Mouse (Mus musculus) brain, adult 2 months (tissue): ENCODE results near the gene BC016579.

Experiments used
- DNase-seq: peaks from one replicate; pipeline ENCODE4 v3.0.0; 2011; ENCODE audit warnings: low read depth, low spot score

BC016579 gene

DNA sequence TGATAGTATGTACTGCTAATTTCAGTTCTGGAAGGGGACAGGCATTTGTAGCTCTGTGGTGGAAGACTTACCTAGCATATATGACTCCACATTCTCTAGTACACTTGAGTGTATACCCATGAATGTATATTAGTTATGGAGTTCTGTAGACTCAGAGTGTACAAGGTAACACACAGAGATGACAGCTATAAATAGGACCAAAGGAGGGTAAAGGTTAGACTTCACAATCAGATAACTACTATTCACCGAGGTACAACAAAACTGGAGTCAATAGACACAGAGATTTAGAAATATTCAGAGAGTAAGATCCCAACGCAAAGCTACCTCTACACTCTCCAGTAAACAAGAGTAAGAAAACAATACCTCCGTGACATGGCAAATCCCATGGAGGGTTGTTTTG is 9.9 kb downstream of the BC016579 start:
- DNase-seq, result no peak

- DNase-seq, result no peak
Measured at GRCm38 (mm10) chr16:45641301-45641700, 12.6 kb downstream of the BC016579 start.

GRCm38 (mm10) chr16:45640070-45640762 is 13.7 kb downstream of the BC016579 start:
- no peak for DNase-seq

GRCm38 (mm10) chr16:45635826-45636225 is 18.0 kb downstream of the BC016579 start:
- peak; percentile 35 for DNase-seq

DNA sequence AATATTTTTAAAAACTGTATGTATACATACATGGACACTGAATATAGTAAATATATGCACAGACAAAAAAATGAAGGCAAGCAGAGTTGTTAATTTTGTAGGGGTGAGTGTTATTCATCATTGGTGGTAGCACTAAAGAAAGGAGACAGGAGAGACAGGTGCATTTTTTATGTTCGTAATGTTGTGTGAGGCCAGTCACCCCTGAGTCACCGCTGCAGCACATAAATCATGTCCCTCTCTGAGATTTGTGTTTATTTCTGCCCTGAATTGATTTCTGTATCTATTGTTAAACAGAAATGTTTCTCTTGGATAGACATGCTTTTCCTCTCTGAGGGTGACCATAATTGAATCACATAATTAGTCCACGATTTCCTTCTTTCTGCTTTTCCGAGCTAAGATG is 21.4 kb downstream of the BC016579 start:
- no peak for DNase-seq

DNA sequence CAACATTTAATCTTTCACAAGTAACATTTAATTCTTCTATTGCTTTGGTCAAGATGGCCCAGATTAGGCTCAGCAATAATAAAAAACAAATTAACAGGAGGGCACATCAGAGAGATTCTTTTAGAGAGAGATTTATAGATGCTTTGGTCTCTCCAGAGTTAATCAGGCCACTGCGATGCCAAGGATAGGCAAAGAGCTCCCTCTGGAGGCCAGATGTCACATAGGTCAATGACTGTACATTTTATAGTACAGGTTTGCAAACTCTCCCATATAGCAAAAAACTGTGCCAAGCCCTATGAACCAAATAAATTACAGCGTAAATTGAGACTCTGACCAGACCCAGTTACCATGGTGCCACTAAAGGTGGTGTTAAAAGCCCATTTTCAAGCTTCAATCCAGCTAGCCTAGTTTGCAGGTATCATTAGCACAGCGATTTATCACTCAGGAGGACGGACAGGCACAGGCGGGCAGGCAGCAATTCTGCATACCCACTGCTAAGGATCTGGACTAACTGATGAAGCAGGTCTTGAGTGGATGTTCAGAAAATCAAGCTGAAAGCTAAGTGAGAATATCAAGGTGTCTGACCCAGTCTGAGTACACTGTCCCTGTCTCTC is 23.4 kb downstream of the BC016579 start:
- peak; percentile 84 for DNase-seq

DNA sequence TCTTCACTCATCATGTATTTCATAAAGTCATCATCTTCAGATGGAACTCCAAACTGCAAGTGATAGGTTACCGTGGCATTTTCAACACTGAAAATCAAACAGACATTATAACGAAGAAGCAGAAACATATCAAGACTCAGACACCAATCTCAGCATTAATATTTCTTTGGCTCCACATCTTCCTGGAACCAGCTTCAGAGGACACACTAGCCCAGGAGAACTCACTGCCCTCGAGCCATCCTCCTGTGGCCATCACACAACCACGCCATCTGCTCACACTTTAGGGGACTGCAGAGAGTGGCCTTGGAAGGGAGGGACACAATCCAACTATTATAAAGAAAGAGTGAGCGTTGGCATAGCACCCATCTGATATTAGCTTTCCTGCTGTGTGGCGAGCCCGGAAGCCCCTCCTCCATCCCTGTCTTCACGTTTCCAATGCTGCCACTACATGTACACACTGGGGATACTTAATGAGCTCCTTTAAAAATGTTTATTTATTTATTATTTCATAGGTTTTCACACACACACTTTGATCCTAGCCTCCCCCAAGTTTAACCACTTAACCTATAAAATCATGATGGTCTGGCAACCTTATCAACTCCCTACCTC is 24.3 kb downstream of the BC016579 start:
- DNase-seq, result peak; percentile 19

DNA sequence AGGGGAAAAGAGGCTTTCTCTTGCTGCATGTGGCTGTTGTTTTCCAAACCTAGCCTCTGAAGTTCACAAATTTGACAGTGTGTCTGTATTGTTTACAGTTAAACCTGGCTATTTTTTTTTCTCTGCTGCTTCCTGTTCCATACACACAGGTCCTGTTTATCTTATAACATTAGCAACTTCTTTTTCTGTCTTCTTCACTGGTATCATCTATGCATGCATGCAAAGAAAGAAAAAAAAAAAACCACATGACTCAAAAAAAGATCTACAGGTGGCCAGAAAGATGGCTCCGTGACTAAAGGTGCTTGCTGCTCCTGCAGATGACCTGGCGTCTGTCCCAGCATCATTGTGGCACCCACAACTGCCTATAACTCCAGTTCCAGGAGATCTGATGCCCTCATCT is 28.5 kb downstream of the BC016579 start:
- DNase-seq, result no peak

DNA sequence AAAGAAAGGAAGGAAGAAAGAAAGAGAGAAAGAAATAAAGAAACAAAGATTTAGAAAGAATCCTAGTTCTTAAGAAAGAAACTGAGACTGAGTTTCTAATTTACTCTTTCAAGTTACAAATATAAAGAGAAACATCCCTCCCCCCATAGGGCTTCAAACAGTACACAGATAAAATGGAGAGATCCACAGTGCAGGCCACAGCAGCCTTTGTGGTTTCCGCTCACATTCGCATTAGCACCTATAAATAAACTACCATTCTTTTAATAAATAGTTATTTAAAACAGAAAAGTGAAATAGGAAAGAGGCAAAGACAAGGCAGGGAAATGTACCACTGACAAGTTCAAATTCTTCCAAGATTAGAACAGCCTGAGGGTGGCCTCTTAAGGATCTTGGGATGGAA is 29.1 kb downstream of the BC016579 start:
- no peak for DNase-seq

DNA sequence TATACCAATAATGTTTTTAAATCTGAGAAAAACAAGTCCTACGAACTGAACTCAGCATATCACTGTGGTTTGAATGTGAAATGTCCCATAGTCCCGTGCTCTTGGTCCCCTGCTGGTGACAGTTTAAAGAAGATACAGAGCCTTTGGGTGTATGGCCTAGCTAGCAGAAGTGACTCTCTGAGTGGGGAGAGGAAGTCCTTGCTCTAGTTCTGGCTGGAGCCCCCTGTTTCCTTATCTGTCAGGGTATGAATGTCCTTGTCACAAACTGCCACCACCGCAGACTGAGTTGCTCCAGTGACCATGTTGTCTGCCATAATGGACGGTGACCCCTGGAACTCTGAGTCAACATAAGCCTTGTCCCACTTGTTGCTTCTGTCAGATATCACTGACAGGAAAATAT is 30.6 kb downstream of the BC016579 start:
- DNase-seq, result no peak

GRCm38 (mm10) chr16:45619751-45620375 is 34.0 kb downstream of the BC016579 start:
- no peak for DNase-seq

GRCm38 (mm10) chr16:45615944-45616343 is 37.9 kb downstream of the BC016579 start:
- DNase-seq, result no peak

DNA sequence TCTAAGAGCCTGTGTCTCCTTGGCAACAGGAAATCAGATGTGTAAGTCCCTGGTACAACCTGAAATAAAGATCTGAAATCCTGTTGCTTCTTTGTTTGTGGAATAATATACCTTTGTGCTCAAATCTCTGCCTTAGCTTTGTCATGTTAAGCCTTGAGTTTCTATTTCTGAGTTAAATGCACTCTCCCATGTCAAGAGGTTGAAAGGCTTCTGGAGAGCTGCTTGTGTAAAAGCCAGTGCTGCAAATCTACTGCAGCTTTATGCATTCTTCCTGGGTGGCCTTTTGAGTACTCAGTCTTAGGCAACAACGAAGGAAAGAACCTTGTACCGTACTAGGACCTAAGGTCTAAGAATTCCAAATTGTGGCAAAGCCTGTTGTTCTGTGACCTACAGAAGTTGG is 40.6 kb downstream of the BC016579 start:
- peak; percentile 14 for DNase-seq

- DNase-seq, result no peak
Measured at GRCm38 (mm10) chr16:45610267-45610666, 43.6 kb downstream of the BC016579 start, which contains the start of gene Gcsam. Gene Gcsam (plus strand): TSS chr16:45610380.

DNA sequence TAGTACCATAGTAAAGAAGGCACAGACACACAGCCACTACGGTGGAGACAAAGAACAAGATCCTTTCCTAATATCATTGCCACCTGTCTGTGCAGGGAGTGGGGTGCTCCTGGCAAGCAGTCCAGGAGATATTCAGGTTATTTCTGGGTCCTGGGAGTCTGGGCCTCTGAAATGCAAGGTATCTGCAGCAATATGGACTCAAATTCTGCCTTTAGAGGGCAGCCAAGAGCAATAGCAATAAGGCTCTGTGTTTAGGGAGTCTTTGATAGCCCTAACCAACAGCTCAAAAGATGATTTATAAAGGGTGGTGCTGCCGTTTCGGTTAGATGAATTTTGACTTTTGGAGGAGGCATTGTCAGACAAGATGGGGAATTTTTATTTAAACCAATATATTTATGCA is 44.6 kb downstream of the BC016579 start:
- peak; percentile 48 for DNase-seq

- DNase-seq, result peak; percentile 69
Measured at GRCm38 (mm10) chr16:45608481-45608954, 45.4 kb downstream of the BC016579 start.

DNA sequence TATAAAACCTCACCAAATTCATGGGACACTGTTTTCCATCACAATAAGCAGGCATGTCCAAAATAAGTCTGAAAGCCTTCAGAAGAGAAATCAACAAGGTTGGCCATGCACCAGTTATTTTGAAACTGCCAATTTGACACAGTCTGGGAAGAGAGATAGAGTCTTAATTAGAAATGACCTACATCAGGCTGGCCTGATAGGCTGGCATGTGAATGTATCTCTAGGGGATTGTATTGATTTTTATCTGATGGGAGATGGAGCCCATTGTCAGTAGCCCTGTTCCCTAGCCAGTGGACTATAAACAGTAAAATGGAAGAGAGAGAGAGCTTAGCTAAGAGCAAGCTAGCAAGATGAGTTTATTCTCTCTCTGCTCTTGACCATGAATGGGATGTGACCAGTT is 58.4 kb downstream of the BC016579 start:
- no peak for DNase-seq

GRCm38 (mm10) chr16:45593656-45594055 is 60.2 kb downstream of the BC016579 start:
- peak; percentile 19 for DNase-seq

DNA sequence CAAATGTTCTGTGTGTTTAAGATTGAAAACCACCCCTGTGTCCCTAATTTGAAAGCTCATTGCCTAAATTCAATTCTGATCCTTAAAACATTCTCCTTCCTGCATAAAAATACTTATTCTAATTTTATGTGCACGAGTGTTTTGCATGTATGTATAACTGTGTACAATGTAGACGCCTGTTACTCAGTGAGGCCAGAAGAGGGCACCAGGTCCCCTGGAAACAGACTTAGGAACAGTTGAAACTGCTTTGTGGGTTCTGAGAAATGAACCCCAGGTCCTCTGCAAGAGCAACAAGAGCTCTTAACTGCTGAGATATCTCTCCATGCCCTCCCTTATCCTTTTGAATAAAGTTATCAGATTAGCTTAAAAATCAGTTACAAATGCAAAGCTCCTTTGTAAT is 71.4 kb downstream of the BC016579 start:
- DNase-seq, result peak; percentile 41

GRCm38 (mm10) chr16:45579883-45580282 is 74.0 kb downstream of the BC016579 start:
- no peak for DNase-seq
